Mouse (Mus musculus) liver, embryonic 14.5 days (tissue): ENCODE results near the gene Ndufb8.

Experiments used
- CTCF ChIP-seq: IDR thresholded peaks from 2 replicates; pipeline ENCODE4 v1.5.1; 2016; ENCODE audit warnings: antibody characterized with exemption, low read depth, control low read depth
- EP300 ChIP-seq: IDR thresholded peaks from 2 replicates; pipeline ENCODE4 v1.6.1; 2016; ENCODE audit warnings: antibody characterized with exemption, low read depth

GRCm38 (mm10) chr19:44535376-44535775 lies 19.9 kb downstream of the Ndufb8 start:
- TF ChIP-seq CTCF (peak; percentile 28; the same call in 1 of the 2 replicates), EP300 (no peak)
